Mouse (Mus musculus): ENCODE measurements at regions not wholly inside any gene's neighbourhood (a gene's known extent, or its start where the extent isn't known, plus 50 kb on each side); places are given as distances from the start of the nearest gene placed in this dataset.

GRCm38 (mm10) chr16:62355830-62356270 is 430.8 kb downstream of the Nsun3 start:
- WGBS, result 21% methylated on average over 8 of the region's 8 CpGs
- peak overlapping the region; percentile 16; the same call in 1 of the 2 replicates for H3K9ac ChIP-seq (replicated peaks; ENCODE audit: low read depth, low read length)

GRCm38 (mm10) chr16:62327378-62328036 is 459.1 kb downstream of the Nsun3 start:
- 64% methylated on average over 5 of the region's 5 CpGs for WGBS
- Histone ChIP-seq H3K27ac (ENCODE audit: low read depth, low read length) (no peak overlapping the region), H3K4me3 (ENCODE audit: low read depth, low read length) (no peak overlapping the region), H3K9ac (replicated peaks; ENCODE audit: low read depth, low read length) (no peak overlapping the region), H3K9me3 (ENCODE audit: control insufficient read depth, low read length) (no peaks in the 10 kb centered on the region), H3K36me3 (ENCODE audit: control insufficient read depth, insufficient read depth, low read length) (no peaks in the 10 kb centered on the region), H3K27me3 (ENCODE audit: control insufficient read depth, insufficient read depth, low read length) (no peaks in the 10 kb centered on the region), H3K4me2 (ENCODE audit: low read depth, low read length) (no peak overlapping the region), H3K4me1 (ENCODE audit: control insufficient read depth, insufficient read depth, low read length) (no peaks in the 10 kb centered on the region)
- ATAC-seq (ENCODE audit: low read depth), result no peak

More at GRCm38 (mm10) chr16:62355830-62356270, 430.8 kb downstream of the Nsun3 start:
- Histone ChIP-seq H3K4me3 (ENCODE audit: low read depth, low read length) (no peak overlapping the region), H3K4me1 (ENCODE audit: control insufficient read depth, insufficient read depth, low read length) (no peaks in the 10 kb centered on the region), H3K9me3 (ENCODE audit: control insufficient read depth, low read length) (no peaks in the 10 kb centered on the region), H3K36me3 (ENCODE audit: control insufficient read depth, insufficient read depth, low read length) (no peaks in the 10 kb centered on the region), H3K4me2 (ENCODE audit: low read depth, low read length) (peak overlapping the region; percentile 11; the same call in 1 of the 2 replicates), H3K27me3 (ENCODE audit: control insufficient read depth, insufficient read depth, low read length) (no peaks in the 10 kb centered on the region), H3K27ac (ENCODE audit: low read depth, low read length) (no peak overlapping the region)
- peak; percentile 73 for ATAC-seq (ENCODE audit: low read depth)

GRCm38 (mm10) chr16:62325534-62326244 is 460.9 kb downstream of the Nsun3 start:
- peak; percentile 82 for ATAC-seq (ENCODE audit: low read depth)
- H3K4me1 ChIP-seq (ENCODE audit: control insufficient read depth, insufficient read depth, low read length), result no peaks in the 10 kb centered on the region
- no peaks in the 10 kb centered on the region for H3K27me3 ChIP-seq (ENCODE audit: control insufficient read depth, insufficient read depth, low read length)
- 8% methylated on average over 3 of the region's 3 CpGs for WGBS
- no peaks in the 10 kb centered on the region for H3K36me3 ChIP-seq (ENCODE audit: control insufficient read depth, insufficient read depth, low read length)
- H3K9me3 ChIP-seq (ENCODE audit: control insufficient read depth, low read length), result no peaks in the 10 kb centered on the region
- H3K27ac ChIP-seq (ENCODE audit: low read depth, low read length), result no peak overlapping the region
- no peak overlapping the region for H3K4me2 ChIP-seq (ENCODE audit: low read depth, low read length)
- H3K9ac ChIP-seq (replicated peaks; ENCODE audit: low read depth, low read length), result no peak overlapping the region
- no peak overlapping the region for H3K4me3 ChIP-seq (ENCODE audit: low read depth, low read length)

GRCm38 (mm10) chr16:62322809-62323208 is 463.8 kb downstream of the Nsun3 start:
- 76% methylated on average over 1 of the region's 1 CpGs for WGBS
- Histone ChIP-seq H3K4me2 (ENCODE audit: low read depth, low read length) (no peak overlapping the region), H3K9me3 (ENCODE audit: control insufficient read depth, low read length) (no peaks in the 10 kb centered on the region), H3K36me3 (ENCODE audit: control insufficient read depth, insufficient read depth, low read length) (no peaks in the 10 kb centered on the region), H3K4me1 (ENCODE audit: control insufficient read depth, insufficient read depth, low read length) (no peaks in the 10 kb centered on the region), H3K4me3 (ENCODE audit: low read depth, low read length) (no peak overlapping the region), H3K9ac (replicated peaks; ENCODE audit: low read depth, low read length) (no peak overlapping the region), H3K27ac (ENCODE audit: low read depth, low read length) (no peak overlapping the region), H3K27me3 (ENCODE audit: control insufficient read depth, insufficient read depth, low read length) (no peaks in the 10 kb centered on the region)
- peak; percentile 14; the same call in 1 of the 2 replicates for ATAC-seq (ENCODE audit: low read depth)

GRCm38 (mm10) chr16:62288948-62289347 is 497.7 kb downstream of the Nsun3 start:
- no peak overlapping the region for H3K9ac ChIP-seq (replicated peaks; ENCODE audit: low read depth, low read length)
- no peak overlapping the region for H3K4me2 ChIP-seq (ENCODE audit: low read depth, low read length)
- WGBS, result 60% methylated on average over 3 of the region's 3 CpGs
- H3K36me3 ChIP-seq (ENCODE audit: control insufficient read depth, insufficient read depth, low read length), result no peaks in the 10 kb centered on the region
- no peak overlapping the region for H3K4me3 ChIP-seq (ENCODE audit: low read depth, low read length)
- ATAC-seq (ENCODE audit: low read depth), result no peak
- H3K27ac ChIP-seq (ENCODE audit: low read depth, low read length), result no peak overlapping the region
- H3K27me3 ChIP-seq (ENCODE audit: control insufficient read depth, insufficient read depth, low read length), result no peaks in the 10 kb centered on the region
- no peaks in the 10 kb centered on the region for H3K9me3 ChIP-seq (ENCODE audit: control insufficient read depth, low read length)
- H3K4me1 ChIP-seq (ENCODE audit: control insufficient read depth, insufficient read depth, low read length), result no peaks in the 10 kb centered on the region
